Mouse (Mus musculus) c-Kit-negative CD71-positive TER-119-positive erythroid progenitor cells, embryonic 14.5 days (primary cell): ENCODE measurements at regions not wholly inside any gene's neighbourhood (a gene's known extent, or its start where the extent isn't known, plus 50 kb on each side); places are given as distances from the start of the nearest gene placed in this dataset.

Experiments used
- DNase-seq: peaks from one replicate; pipeline ENCODE4 v3.0.0-alpha.2; 2013; ENCODE audit warnings: low read depth, low spot score

DNA sequence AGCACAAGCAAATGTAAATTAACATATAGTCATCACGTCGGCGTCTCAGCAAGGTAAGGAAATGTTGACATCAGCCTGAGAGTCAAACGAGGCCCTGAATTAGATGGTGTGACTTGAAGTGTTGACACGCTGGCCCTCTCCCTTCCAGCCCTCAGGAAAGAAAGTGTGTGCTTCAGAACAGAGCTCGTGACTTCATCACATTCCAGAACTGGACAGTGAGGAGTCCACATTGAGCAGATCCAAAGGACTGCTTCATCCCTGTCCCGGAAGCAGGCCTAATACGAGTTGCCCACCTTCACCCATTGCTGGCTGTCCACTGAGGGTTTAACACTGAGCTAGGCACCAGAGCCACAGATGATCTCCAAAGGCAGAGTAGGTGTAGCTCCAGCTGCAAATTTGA, 54.0 kb upstream of the Zfp703 start:
- DNase-seq: no peak
